Comparison of ENCODE assay signal across 9 mouse cellular contexts in the genomic region with DNA sequence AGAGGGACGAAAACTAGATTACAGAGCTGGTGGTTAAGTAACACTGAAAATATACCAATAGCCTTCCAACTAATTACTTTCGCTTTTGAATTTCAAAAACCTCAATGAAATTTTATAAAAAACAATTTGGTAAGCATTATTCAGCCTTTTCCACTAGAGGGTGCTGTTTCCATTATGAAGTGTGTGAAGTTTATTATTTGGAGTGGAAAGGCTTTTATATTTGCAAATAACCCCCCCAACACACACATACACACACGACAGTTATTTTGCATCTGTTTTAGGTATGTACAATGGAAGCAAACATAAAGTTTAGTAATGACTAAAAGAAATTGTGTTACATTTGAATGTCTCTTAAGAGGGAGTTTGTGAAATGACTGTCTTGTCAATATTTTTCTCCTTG. TPM values are rescaled to one million over a fixed set of nuclear protein-coding genes. Genes with fewer than 3 reads are reported as not detected.
A peak's percentile ranks its signal among the peaks of the same experiment; 100 is the strongest.
DNase-seq lines count a peak whose midpoint lies in the region; ATAC-seq and TF ChIP-seq lines count a peak whose summit lies in the region.
"Had no signal": no experiment of that assay in that cellular context is flagged by ENCODE, and none has a peak within 500 bp of the region (broad histone marks: within the 10 kb centered on the region; RNA-seq: fewer than 3 reads in every experiment).

No protein-coding gene starts in this region.

- no peak overlapping the region for H3K9ac ChIP-seq in hindbrain, postnatal 0 days (replicated peaks; ENCODE audit: low read length)
- H3K9ac ChIP-seq in hindbrain, embryonic 13.5 days: no peak overlapping the region
- H3K9ac ChIP-seq in liver, embryonic 14.5 days (replicated peaks): peak overlapping the region; percentile 36; the same call in 1 of the 2 replicates
- H3K9ac ChIP-seq: limb, embryonic 13.5 days had no signal

- ATAC-seq in hindbrain, postnatal 0 days: no peak
- no peak for ATAC-seq in hindbrain, embryonic 13.5 days (ENCODE audit: low FRiP score)
- ATAC-seq in Patski: no peak
- ATAC-seq in liver, embryonic 14.5 days (ENCODE audit: insufficient read depth): no peak; the same call in 1 of the 2 replicates

- no peaks in the 10 kb centered on the region for H3K36me3 ChIP-seq in hindbrain, postnatal 0 days (ENCODE audit: insufficient read depth, low read length)
- H3K36me3 ChIP-seq in hindbrain, embryonic 13.5 days: no peaks in the 10 kb centered on the region; the same call in 1 of the 2 replicates
- H3K36me3 ChIP-seq in liver, embryonic 14.5 days (replicated peaks; ENCODE audit: control insufficient read depth, insufficient read depth, low read depth): no peaks in the 10 kb centered on the region
- H3K36me3 ChIP-seq: limb, embryonic 13.5 days had no signal

- in situ Hi-C loops in Patski (cut with MboI; ENCODE audit: low pct_unique_long_range_greater_than_20kb): no loop called here

- POLR2A ChIA-PET in Patski (lab: Charles Lee): no interaction called here

- peak; percentile 85 for DNase-seq in hindbrain, postnatal 0 days (ENCODE audit: low spot score)
- peak; percentile 49 for DNase-seq in 416B (ENCODE audit: low read depth)
- DNase-seq in Patski (ENCODE audit: low read depth, low spot score): no peak
- DNase-seq in liver, embryonic 14.5 days (ENCODE audit: low read depth in 3 of 3, low spot score in 3 of 3): peak; percentile 25 to 46 (median 37)
- DNase-seq in B cell, adult 2 months: no peak
- DNase-seq in gastrocnemius, postnatal 10 days: no peak
- DNase-seq in right cerebral cortex, postnatal 36 days (ENCODE audit: low spot score in 2 of 2): no peak

- CTCF ChIA-PET in Patski (lab: Charles Lee): interaction anchor here (0.9 to 1.0 kb wide), 2 partner anchors 9 to 50 kb away, joined by 3 read pairs; no protein-coding TSS in a partner anchor

- no peaks in the 10 kb centered on the region for H3K4me1 ChIP-seq in hindbrain, postnatal 0 days (ENCODE audit: insufficient read depth, low read length)
- H3K4me1 ChIP-seq in hindbrain, embryonic 13.5 days (replicated peaks): no peaks in the 10 kb centered on the region
- no peaks in the 10 kb centered on the region for H3K4me1 ChIP-seq in liver, embryonic 14.5 days (replicated peaks; ENCODE audit: control insufficient read depth in 2 of 2, insufficient read depth in 2 of 2, low read length in 1 of 2)

- no peak overlapping the region for H3K4me3 ChIP-seq in hindbrain, postnatal 0 days (ENCODE audit: low read length)
- H3K4me3 ChIP-seq in hindbrain, embryonic 13.5 days: no peak overlapping the region
- H3K4me3 ChIP-seq in liver, embryonic 14.5 days (ENCODE audit: insufficient read depth in 1 of 2, low read depth in 2 of 2, low read length in 2 of 2): no peak overlapping the region
- H3K4me3 ChIP-seq: limb, embryonic 13.5 days had no signal

- no peaks in the 10 kb centered on the region for H3K9me3 ChIP-seq in hindbrain, postnatal 0 days (ENCODE audit: low read length)
- H3K9me3 ChIP-seq in hindbrain, embryonic 13.5 days: peaks cover 14% of the 10 kb centered on the region; the same call in 1 of the 2 replicates
- no peaks in the 10 kb centered on the region; the same call in 1 of the 2 replicates for H3K9me3 ChIP-seq in liver, embryonic 14.5 days (ENCODE audit: control insufficient read depth, low read length)

- 19% methylated on average over 3 of the region's 3 CpGs for WGBS in hindbrain, postnatal 0 days
- WGBS in hindbrain, embryonic 13.5 days: 21% methylated on average over 3 of the region's 3 CpGs
- 13% methylated on average over 3 of the region's 3 CpGs for WGBS in liver, embryonic 14.5 days (ENCODE audit: insufficient replicate concordance)

- peak; percentile 72 for TF ChIP-seq CTCF in hindbrain, postnatal 0 days (IDR thresholded peaks at IDR 0.05; ENCODE audit: low read depth)
- TF ChIP-seq CTCF in Patski (IDR thresholded peaks at IDR 0.05): peak; percentile 39
- peak; percentile 56; the same call in 1 of the 2 replicates for TF ChIP-seq CTCF in liver, embryonic 14.5 days (IDR thresholded peaks at IDR 0.05; ENCODE audit: low read depth)

- no peaks in the 10 kb centered on the region for H3K27me3 ChIP-seq in hindbrain, postnatal 0 days (ENCODE audit: insufficient read depth, low read length)
- H3K27me3 ChIP-seq in hindbrain, embryonic 13.5 days: no peaks in the 10 kb centered on the region
- H3K27me3 ChIP-seq in Patski: peaks cover 10% of the 10 kb centered on the region
- no peaks in the 10 kb centered on the region for H3K27me3 ChIP-seq in liver, embryonic 14.5 days (ENCODE audit: control insufficient read depth, insufficient read depth, low read length)
- H3K27me3 ChIP-seq: limb, embryonic 13.5 days had no signal

- peak; percentile 40; the same call in 1 of the 2 replicates for TF ChIP-seq EP300 in liver, embryonic 14.5 days (IDR thresholded peaks at IDR 0.05; ENCODE audit: low read depth)

- H3K4me2 ChIP-seq in hindbrain, postnatal 0 days (ENCODE audit: low read depth, low read length): 0 out of 2 replicates have a peak overlapping the region, but pooled peaks have one; percentile 6
- no peak overlapping the region for H3K4me2 ChIP-seq in hindbrain, embryonic 13.5 days
- H3K4me2 ChIP-seq in liver, embryonic 14.5 days (ENCODE audit: low read depth): peak overlapping the region; percentile 38
- H3K4me2 ChIP-seq: limb, embryonic 13.5 days had no signal

- no peak overlapping the region for H3K27ac ChIP-seq in hindbrain, postnatal 0 days
- H3K27ac ChIP-seq in hindbrain, embryonic 13.5 days: no peak overlapping the region
- no peak overlapping the region for H3K27ac ChIP-seq in liver, embryonic 14.5 days
- H3K27ac ChIP-seq: limb, embryonic 13.5 days had no signal

RNA-seq across cellular contexts. Expression of a gene that starts 53.1 kb away (rescaled TPM):
- total RNA-seq in hindbrain, postnatal 0 days (2014; rRNA removed): 50.0 and 56.5 TPM in 2 replicates
- polyA plus RNA-seq in hindbrain, postnatal 0 days (2015; fragmentation: Nextera tagmentation; extraction: Ambion mirVana): 32.6 and 35.5 TPM in 2 replicates
- 54.1 and 58.0 TPM in 2 replicates for polyA plus RNA-seq in hindbrain, embryonic 13.5 days (2015; fragmentation: Nextera tagmentation; extraction: Ambion mirVana)
- not detected for polyA plus RNA-seq in Patski (2021)
- 0.02 and 0.05 TPM in 2 replicates for polyA plus RNA-seq in liver, embryonic 14.5 days (2012; rRNA removed)
- 0.13 TPM in 1 of 2 replicates, not detected in the other for polyA plus RNA-seq in liver, embryonic 14.5 days (2014; fragmentation: Nextera tagmentation; extraction: Ambion mirVana)
- 1 to 10 TPM in 1 of 2 experiments, under 1 TPM in 1; 0.52 to 1.9 TPM for total RNA-seq in gastrocnemius, postnatal 10 days (2021)

Comparison
In these comparisons a context has a peak if more than half of its experiments do, and no peak if none do; other contexts are left out.
1. DNase-seq: peak in hindbrain, postnatal 0 days (single experiment), 416B (single experiment) and liver, embryonic 14.5 days (3 of 3); none in Patski (single experiment), B cell, adult 2 months (0 of 2), gastrocnemius, postnatal 10 days (single experiment) and right cerebral cortex, postnatal 36 days (0 of 2).
2. RNA of a gene that starts 53.1 kb away (polyA plus RNA-seq): 54.1 to 58.0 TPM in hindbrain, embryonic 13.5 days and 32.6 to 35.5 TPM in hindbrain, postnatal 0 days; 0.02 to 0.13 TPM in liver, embryonic 14.5 days and not detected in Patski (single experiment); every median in the first group is over 10 times any median in the second.
3. Peak in every context shown above with its lines, with median percentiles within 50 percentile points of each other: CTCF ChIP-seq.